Mouse (Mus musculus) olfactory bulb, adult 2 months (tissue): Measurements from ENCODE around the gene Selenbp2.
"Not testable (repeated sequence)": the region's sequence is repeated elsewhere in the genome, so short reads cannot be mapped to it uniquely, and the experiment has no call there.

Experiments
- CTCF ChIP-seq: fragments of 200-500 bp; IDR thresholded peaks from 2 replicates; pipeline ENCODE4 v1.5.1; 2012; ENCODE audit warnings: low read depth, mild to moderate bottlenecking, low read length, moderate library complexity; ENCODE audit not compliant: insufficient read depth
- POLR2A ChIP-seq: fragments of 200-500 bp; IDR thresholded peaks from 2 replicates; pipeline ENCODE4 v1.6.1; 2012; ENCODE audit warnings: mild to moderate bottlenecking, low read depth, low read length, moderate library complexity; ENCODE audit not compliant: insufficient read depth

DNA sequence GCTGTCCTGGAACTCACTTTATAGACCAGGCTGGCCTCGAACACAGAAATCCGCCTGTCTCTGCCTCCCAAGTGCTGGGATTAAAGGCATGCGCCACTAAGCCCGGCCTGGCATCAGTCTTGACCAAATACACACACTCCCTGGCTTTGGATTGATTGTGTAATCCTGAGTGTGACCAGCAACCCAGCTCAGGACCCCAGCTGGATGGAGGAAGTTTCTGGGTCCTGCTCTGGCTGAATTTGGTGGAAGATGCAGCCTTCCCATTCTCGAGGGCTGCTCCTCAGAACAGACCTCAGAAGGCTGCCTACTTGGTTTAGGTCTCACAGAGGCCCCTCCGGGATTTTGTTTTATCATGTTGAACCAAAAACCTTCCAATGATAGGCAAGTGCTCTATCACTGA is 2.2 kb downstream of the Selenbp2 start:
- TF ChIP-seq CTCF, POLR2A: not testable (repeated sequence)
